Mouse (Mus musculus) granulocyte monocyte progenitor cell, adult 5-6 weeks (primary cell): ENCODE data around the gene Zbtb20. TPM values are rescaled to one million over a fixed set of nuclear protein-coding genes. Genes with fewer than 3 reads are reported as not detected.

Experiments used
- ATAC-seq: replicated peaks from 2 replicates; pipeline ENCODE4 v1.8.0; 2016; ENCODE audit warnings: mild to moderate bottlenecking, moderate TSS enrichment, inconsistent platforms; ENCODE audit not compliant: poor library complexity, severe bottlenecking
- total RNA-seq, 2 experiments: library from RNA; stranded (forward) in 1 of 2; stranded (reverse) in 1 of 2; fragments of 200-712, 200-1000 nt in 1 of 2; fragments of >200 nt in 1 of 2; fragmentation: Nextera tagmentation in 1 of 2; gene quantifications; 2 replicates each; pipeline ENCODE4 v1.2.3; 2014 to 2017

The Zbtb20 gene
- total RNA-seq, 2 experiments from 2014 or later, result 6.7 to 22.0 TPM

- ATAC-seq, result no peak
Observed at GRCm38 (mm10) chr16:43388389-43388788, 512.7 kb downstream of the Zbtb20 start.

GRCm38 (mm10) chr16:43390387-43390786 lies 514.7 kb downstream of the Zbtb20 start:
- no peak for ATAC-seq

GRCm38 (mm10) chr16:43393382-43393781 lies 517.7 kb downstream of the Zbtb20 start:
- ATAC-seq, result no peak

- no peak for ATAC-seq
Observed at GRCm38 (mm10) chr16:43394013-43394568, 518.4 kb downstream of the Zbtb20 start.

GRCm38 (mm10) chr16:43394760-43395159 lies 519.1 kb downstream of the Zbtb20 start:
- ATAC-seq, result no peak

GRCm38 (mm10) chr16:43396849-43397628 lies 521.4 kb downstream of the Zbtb20 start:
- ATAC-seq, result no peak

- 0 out of 2 replicates have a peak, but pooled peaks have one; percentile 12 for ATAC-seq
Observed at GRCm38 (mm10) chr16:43397629-43398323, 522.1 kb downstream of the Zbtb20 start.

- ATAC-seq, result no peak
Observed at GRCm38 (mm10) chr16:43399428-43399827, 523.7 kb downstream of the Zbtb20 start.

GRCm38 (mm10) chr16:43400046-43400445 lies 524.4 kb downstream of the Zbtb20 start:
- no peak for ATAC-seq

GRCm38 (mm10) chr16:43400949-43401348 lies 525.3 kb downstream of the Zbtb20 start:
- ATAC-seq, result no peak

GRCm38 (mm10) chr16:43402888-43403287 lies 527.2 kb downstream of the Zbtb20 start:
- ATAC-seq, result no peak

- no peak for ATAC-seq
Observed at GRCm38 (mm10) chr16:43405089-43405488, 529.4 kb downstream of the Zbtb20 start.

- no peak for ATAC-seq
Observed at GRCm38 (mm10) chr16:43407594-43408142, 532.0 kb downstream of the Zbtb20 start.

- ATAC-seq, result no peak
Observed at GRCm38 (mm10) chr16:43408622-43409021, 532.9 kb downstream of the Zbtb20 start.

GRCm38 (mm10) chr16:43409108-43409909 lies 533.6 kb downstream of the Zbtb20 start:
- peak; percentile 94 for ATAC-seq

GRCm38 (mm10) chr16:43409910-43410612 lies 534.4 kb downstream of the Zbtb20 start:
- ATAC-seq, result no peak

- no peak for ATAC-seq
Observed at GRCm38 (mm10) chr16:43410613-43410974, 534.9 kb downstream of the Zbtb20 start.

- no peak for ATAC-seq
Observed at GRCm38 (mm10) chr16:43415864-43416263, 540.2 kb downstream of the Zbtb20 start.

GRCm38 (mm10) chr16:43419923-43420322 lies 544.2 kb downstream of the Zbtb20 start:
- ATAC-seq, result no peak

- ATAC-seq, result no peak
Observed at GRCm38 (mm10) chr16:43428955-43429354, 553.3 kb downstream of the Zbtb20 start.
